Mouse (Mus musculus): ENCODE results near the gene Lurap1l. TPM values are rescaled to one million over a fixed set of nuclear protein-coding genes. Genes with fewer than 3 reads are reported as not detected.

The Lurap1l gene
- polyA plus RNA-seq, 1 experiment from 2014 or later = 4.4 TPM

DNA sequence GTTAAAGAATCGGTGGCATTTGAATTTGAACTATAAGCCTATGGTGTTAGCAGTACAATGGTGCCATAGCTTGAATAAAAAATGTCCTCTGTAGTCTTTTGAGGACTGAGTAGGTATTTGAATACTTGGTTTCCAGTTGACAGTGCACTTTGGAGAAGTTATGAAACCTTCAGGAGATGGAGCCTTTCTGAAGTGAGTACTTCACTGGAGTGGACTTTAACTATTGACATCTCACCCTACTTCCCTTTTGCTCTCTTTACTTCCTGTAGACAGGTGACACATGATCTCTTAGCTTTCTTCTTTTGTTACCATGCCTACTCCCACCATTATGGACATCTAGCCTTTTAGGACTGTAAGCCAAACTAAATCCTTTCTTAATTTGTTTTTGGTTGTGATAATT lies 80.4 kb downstream of the Lurap1l start:
- no peak for DNase-seq (ENCODE audit: low spot score)

GRCm38 (mm10) chr4:81003528-81003927 lies 93.1 kb downstream of the Lurap1l start:
- DNase-seq (ENCODE audit: low spot score) = no peak

Small RNA genes within 50 kb of the gene (microRNA-seq; reads per million reads assigned to microRNA genes)
- gene Gm27452 (ENCODE audit: borderline number of aligned reads) = not detected

Other genes starting within 250 kb of the Lurap1l start
- 0.08 TPM in 1 of 2 replicates, not detected in the other for gene Tyrp1, start 76.5 kb upstream of the Lurap1l start, polyA plus RNA-seq (2015; fragmentation: Nextera tagmentation; extraction: Ambion mirVana)